Mouse (Mus musculus) kidney, adult 2 months (tissue): Measurements from ENCODE around the gene Susd4. TPM values are rescaled to one million over a fixed set of nuclear protein-coding genes. Genes with fewer than 3 reads are reported as not detected.

Source experiments
- DNase-seq: peaks from one replicate; pipeline ENCODE4 v3.0.0; 2021
- H3K27ac ChIP-seq: fragments of 200-500 bp; 2 replicates; pipeline ENCODE4 v1.5.1; 2012; ENCODE audit warnings: low read depth, low read length, control low read depth, inconsistent platforms; ENCODE audit not compliant: insufficient read depth
- H3K27me3 ChIP-seq: fragments of 200-500 bp; replicated peaks from 2 replicates; pipeline ENCODE4 v1.6.1; 2012; ENCODE audit warnings: mild to moderate bottlenecking, moderate library complexity, low read length, inconsistent platforms; ENCODE audit not compliant: control insufficient read depth, insufficient read depth
- H3K36me3 ChIP-seq: fragments of 200-500 bp; 2 replicates; pipeline ENCODE4 v1.6.1; 2012; ENCODE audit warnings: mild to moderate bottlenecking, moderate library complexity, low read length, inconsistent platforms; ENCODE audit not compliant: control insufficient read depth, insufficient read depth
- H3K4me1 ChIP-seq: fragments of 200-500 bp; 2 replicates; pipeline ENCODE4 v1.6.1; 2011; ENCODE audit warnings: low read length; ENCODE audit not compliant: control insufficient read depth, insufficient read depth
- H3K4me3 ChIP-seq: fragments of 200-500 bp; 2 replicates; pipeline ENCODE4 v1.5.1; 2011; ENCODE audit warnings: mild to moderate bottlenecking, low read depth, low read length, control low read depth; ENCODE audit not compliant: insufficient read depth
- CTCF ChIP-seq: fragments of 200-500 bp; conservative IDR thresholded peaks from 2 replicates; pipeline ENCODE4 v1.5.1; 2011; ENCODE audit warnings: low read depth, mild to moderate bottlenecking, control low read depth, low read length, moderate library complexity, mixed read lengths; ENCODE audit not compliant: insufficient read depth, insufficient read length
- POLR2A ChIP-seq: fragments of 200-500 bp; IDR thresholded peaks from one replicate; pipeline ENCODE4 v1.6.1; 2011; ENCODE audit warnings: low read depth, low read length, control low read depth
- WGBS: fragments of 180-500 bp; shearing (Covaris S2); methylation state at CpG from one replicate; pipeline ENCODE4 v1.1.7; 2018; 5-methylcytosine and 5-hydroxymethylcytosine counted together
- polyA plus RNA-seq: library from polyadenylated mRNA; depleted of rRNA; stranded (reverse); fragments of >200 nt; gene quantifications from 2 replicates; pipeline ENCODE4 v1.2.3, GENCODE M21; 2012

The Susd4 gene
- polyA plus RNA-seq, 1 experiment: 6.7 TPM

- no peak for DNase-seq
- 19% methylated on average over 27 of the region's 27 CpGs for WGBS
Observed at GRCm38 (mm10) chr1:182764541-182765281, 1.1 kb downstream of the Susd4 start.

GRCm38 (mm10) chr1:182775576-182775975 is 11.9 kb downstream of the Susd4 start:
- 89% methylated on average over 7 of the region's 7 CpGs for WGBS
- H3K36me3 ChIP-seq: no peaks in the 10 kb centered on the region
- no peaks in the 10 kb centered on the region for H3K4me1 ChIP-seq
- H3K4me3 ChIP-seq: no peak overlapping the region
- TF ChIP-seq CTCF (no peak), POLR2A (no peak)
- no peak overlapping the region for H3K27ac ChIP-seq
- no peak for DNase-seq
- H3K27me3 ChIP-seq: no peaks in the 10 kb centered on the region

More at GRCm38 (mm10) chr1:182764541-182765281, 1.1 kb downstream of the Susd4 start:
- H3K27me3 ChIP-seq: no peaks in the 10 kb centered on the region
- no peak for TF ChIP-seq POLR2A
- no peak for TF ChIP-seq CTCF
- H3K4me3 ChIP-seq: peak overlapping the region; percentile 88
- no peaks in the 10 kb centered on the region; the same call in 1 of the 2 replicates for H3K4me1 ChIP-seq
- no peaks in the 10 kb centered on the region for H3K36me3 ChIP-seq
- no peak overlapping the region for H3K27ac ChIP-seq

- WGBS: 48% methylated on average over 10 of the region's 10 CpGs
- no peak overlapping the region for H3K4me3 ChIP-seq
- H3K36me3 ChIP-seq: no peaks in the 10 kb centered on the region
- no peak overlapping the region for H3K27ac ChIP-seq
- no peaks in the 10 kb centered on the region for H3K4me1 ChIP-seq
- no peaks in the 10 kb centered on the region for H3K27me3 ChIP-seq
- TF ChIP-seq POLR2A (no peak), CTCF (no peak)
- peak; percentile 6 for DNase-seq
Observed at GRCm38 (mm10) chr1:182776749-182777410, 13.2 kb downstream of the Susd4 start.

GRCm38 (mm10) chr1:182778225-182778624 is 14.6 kb downstream of the Susd4 start:
- H3K4me1 ChIP-seq: no peaks in the 10 kb centered on the region
- TF ChIP-seq POLR2A: no peak
- H3K4me3 ChIP-seq: no peak overlapping the region
- no peak for DNase-seq
- no peaks in the 10 kb centered on the region for H3K36me3 ChIP-seq
- H3K27me3 ChIP-seq: no peaks in the 10 kb centered on the region
- no peak overlapping the region for H3K27ac ChIP-seq
- WGBS: 71% methylated on average over 13 of the region's 13 CpGs

- no peaks in the 10 kb centered on the region for H3K36me3 ChIP-seq
- H3K4me3 ChIP-seq: no peak overlapping the region
- H3K4me1 ChIP-seq: no peaks in the 10 kb centered on the region
- no peaks in the 10 kb centered on the region for H3K27me3 ChIP-seq
- H3K27ac ChIP-seq: no peak overlapping the region
- 83% methylated on average over 6 of the region's 6 CpGs for WGBS
- no peak for TF ChIP-seq CTCF
- TF ChIP-seq POLR2A: no peak
- DNase-seq: no peak
Observed at GRCm38 (mm10) chr1:182779024-182779520, 15.4 kb downstream of the Susd4 start.

- 94% methylated on average over 7 of the region's 7 CpGs for WGBS
- no peak for DNase-seq
- H3K27me3 ChIP-seq: no peaks in the 10 kb centered on the region
- no peaks in the 10 kb centered on the region for H3K36me3 ChIP-seq
- no peak overlapping the region for H3K27ac ChIP-seq
- TF ChIP-seq CTCF: no peak
- no peak for TF ChIP-seq POLR2A
- H3K4me3 ChIP-seq: no peak overlapping the region
- H3K4me1 ChIP-seq: 0 out of 2 replicates have a peak, but pooled peaks cover 4% of the 10 kb centered on the region
Observed at GRCm38 (mm10) chr1:182783774-182784173, 20.1 kb downstream of the Susd4 start.

- DNase-seq: peak; percentile 24
- Histone ChIP-seq H3K27me3 (no peaks in the 10 kb centered on the region), H3K4me3 (no peak overlapping the region), H3K36me3 (no peaks in the 10 kb centered on the region), H3K4me1 (0 out of 2 replicates have a peak, but pooled peaks cover 4% of the 10 kb centered on the region), H3K27ac (no peak overlapping the region)
- TF ChIP-seq CTCF (no peak), POLR2A (no peak)
- 64% methylated on average over 3 of the region's 3 CpGs for WGBS
Observed at GRCm38 (mm10) chr1:182784784-182785183, 21.1 kb downstream of the Susd4 start.
